Mouse (Mus musculus) 3134 (cell line): Measurements from ENCODE around the gene Gm10392.
"Not testable (repeated sequence)": the region's sequence is repeated elsewhere in the genome, so short reads cannot be mapped to it uniquely, and the experiment has no call there.

Experiments
- DNase-seq: peaks from one replicate; pipeline ENCODE4 v3.0.0-alpha.2; 2011; ENCODE audit warnings: low spot score; ENCODE audit not compliant: insufficient read length; ENCODE audit errors: extremely low read depth

Gm10392 gene

GRCm38 (mm10) chr11:77519043-77519442 lies at the start of gene Gm10392:
Gm10392 (minus strand) TSS chr11:77519198.
- DNase-seq, result no peak

- no peak for DNase-seq
These were observed 26.3 kb upstream of the Gm10392 start for GRCm38 (mm10) chr11:77545261-77545660.

- DNase-seq, result no peak
These were observed 13.3 kb upstream of the Gm10392 start for GRCm38 (mm10) chr11:77532202-77532846.

- no peak for DNase-seq
These were observed 11.9 kb upstream of the Gm10392 start for GRCm38 (mm10) chr11:77530862-77531261.

GRCm38 (mm10) chr11:77529644-77530043 lies 10.6 kb upstream of the Gm10392 start:
- no peak for DNase-seq

- not testable (repeated sequence) for DNase-seq
These were observed 9.4 kb upstream of the Gm10392 start for GRCm38 (mm10) chr11:77528420-77528819.

- no peak for DNase-seq
These were observed 6.9 kb upstream of the Gm10392 start for GRCm38 (mm10) chr11:77525804-77526486.

- no peak for DNase-seq
These were observed 1.9 kb upstream of the Gm10392 start for GRCm38 (mm10) chr11:77520601-77521529.

- no peak for DNase-seq
These were observed 773 bp downstream of the Gm10392 start for GRCm38 (mm10) chr11:77518051-77518798.

GRCm38 (mm10) chr11:77516553-77517425 lies 2.2 kb downstream of the Gm10392 start:
- no peak for DNase-seq

- no peak for DNase-seq
These were observed 3.1 kb downstream of the Gm10392 start, which contains the start of gene Trp53i13 for GRCm38 (mm10) chr11:77515637-77516552. Trp53i13 (minus strand) TSS chr11:77515980.

- DNase-seq, result peak; percentile 79
These were observed 4.0 kb downstream of the Gm10392 start, which contains the start of gene Abhd15 for GRCm38 (mm10) chr11:77514832-77515636. Abhd15 (plus strand) TSS chr11:77515121.

GRCm38 (mm10) chr11:77514281-77514831 lies 4.6 kb downstream of the Gm10392 start:
- peak; percentile 48 for DNase-seq

GRCm38 (mm10) chr11:77513811-77514170 lies 5.2 kb downstream of the Gm10392 start:
- DNase-seq, result no peak

GRCm38 (mm10) chr11:77512891-77513810 lies 5.8 kb downstream of the Gm10392 start:
- peak; percentile 97 for DNase-seq

- DNase-seq, result no peak
These were observed 7.7 kb downstream of the Gm10392 start for GRCm38 (mm10) chr11:77511336-77511735.
